Mouse (Mus musculus) stomach, embryonic 16.5 days (tissue): Measurements from ENCODE around the gene Zfand5. TPM values are rescaled to one million over a fixed set of nuclear protein-coding genes. Genes with fewer than 3 reads are reported as not detected.
"Not testable (repeated sequence)": the region's sequence is repeated elsewhere in the genome, so short reads cannot be mapped to it uniquely, and the experiment has no call there.

Source experiments
- ATAC-seq: fragments of 200-750 bp; cut with Nextera tagmentation; 2 replicates; pipeline ENCODE4 v1.8.0; 2017; ENCODE audit warnings: moderate number of reproducible peaks, moderate TSS enrichment; ENCODE audit not compliant: insufficient read depth, low FRiP score
- H3K27ac ChIP-seq: fragments of 300-500 bp; sonication (generic); 2 replicates; pipeline ENCODE4 v1.5.1; 2014; ENCODE audit warnings: low read length
- H3K27me3 ChIP-seq: fragments of 300-500 bp; sonication (generic); 2 replicates; pipeline ENCODE4 v1.6.1; 2014; ENCODE audit warnings: low read length, control low read depth, mixed read lengths; ENCODE audit not compliant: control insufficient read depth, insufficient read depth
- H3K36me3 ChIP-seq: fragments of 300-500 bp; sonication (generic); 2 replicates; pipeline ENCODE4 v1.6.1; 2014; ENCODE audit warnings: low read length; ENCODE audit not compliant: control insufficient read depth, insufficient read depth
- H3K4me1 ChIP-seq: fragments of 300-500 bp; sonication (generic); 2 replicates; pipeline ENCODE4 v1.6.1; 2014; ENCODE audit warnings: low read length, control low read depth, mixed read lengths; ENCODE audit not compliant: control insufficient read depth, insufficient read depth
- H3K4me2 ChIP-seq: fragments of 300-500 bp; sonication (generic); 2 replicates; pipeline ENCODE4 v1.6.1; 2014; ENCODE audit warnings: low read depth, low read length, mixed read lengths
- H3K4me3 ChIP-seq: fragments of 300-500 bp; sonication (generic); replicated peaks from 2 replicates; pipeline ENCODE4 v1.5.1; 2014; ENCODE audit warnings: mild to moderate bottlenecking, low read length
- H3K9ac ChIP-seq: fragments of 300-500 bp; sonication (generic); 2 replicates; pipeline ENCODE4 v1.6.1; 2014; ENCODE audit warnings: low read length
- H3K9me3 ChIP-seq: fragments of 300-500 bp; sonication (generic); replicated peaks from 2 replicates; pipeline ENCODE4 v1.6.1; 2016; ENCODE audit warnings: low read length, control low read depth; ENCODE audit not compliant: control insufficient read depth
- WGBS: fragments of 180-500 bp; shearing (Covaris S2); extraction: QIAGEN DNeasy Blood & Tissue Kit; methylation state at CpG from one replicate; pipeline ENCODE4 v1.1.7; 2014; 5-methylcytosine and 5-hydroxymethylcytosine counted together
- polyA plus RNA-seq: library from polyadenylated mRNA; unstranded; fragments of >200 nt; fragmentation: Nextera tagmentation; extraction: Ambion mirVana; gene quantifications from 2 replicates; pipeline ENCODE4 v1.2.1, GENCODE M21; 2015

Gene Zfand5
- polyA plus RNA-seq, result 49.2 and 54.5 TPM in 2 replicates

DNA sequence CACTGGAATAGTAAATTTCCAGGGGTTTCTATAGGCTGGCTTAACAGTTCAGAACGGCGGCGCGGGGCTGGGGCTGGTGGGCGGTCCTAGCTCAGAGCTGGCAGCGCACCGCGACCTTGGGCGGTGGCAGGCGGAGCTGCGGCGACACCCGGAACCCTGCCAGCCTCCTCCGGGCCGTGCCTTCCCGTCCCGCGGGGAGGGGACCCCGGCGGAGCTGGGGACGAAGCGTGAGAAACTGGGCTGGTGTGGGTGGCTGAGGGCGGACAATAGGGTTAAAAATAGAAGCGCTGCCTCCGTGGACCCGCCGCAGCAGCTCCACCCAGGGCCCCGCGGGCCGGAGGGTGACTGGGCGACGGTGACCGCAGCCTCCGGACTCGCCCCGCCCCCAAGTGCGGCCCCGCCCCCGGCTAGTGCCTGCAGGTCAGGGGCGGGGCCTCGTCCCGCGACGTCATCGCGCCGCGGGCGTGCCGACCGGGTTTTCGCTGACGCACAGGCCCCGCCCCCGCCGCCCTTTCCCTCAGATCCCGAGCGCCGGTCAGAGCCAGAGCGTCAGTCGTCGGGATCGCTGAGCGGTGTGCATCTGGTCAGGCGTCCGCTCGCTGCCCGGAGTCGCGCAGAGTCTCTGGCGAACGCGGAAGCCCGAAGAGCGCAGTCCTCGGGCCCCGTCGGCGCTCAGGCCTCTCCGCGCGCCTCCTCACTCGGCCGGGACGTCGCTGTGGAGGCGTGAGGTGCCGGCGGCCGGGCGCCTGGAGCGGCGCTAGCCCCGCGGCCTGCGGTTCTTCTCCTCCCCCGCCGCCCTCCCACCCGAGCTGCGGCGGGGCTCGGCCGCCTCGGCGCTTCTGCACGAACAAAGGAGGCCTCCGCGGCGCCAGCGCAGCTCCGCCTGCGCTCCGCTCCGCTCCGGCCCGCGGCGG is at the start of gene Zfand5:
TSS of gene Zfand5 (plus strand) at position 538 of the 914 bp plus-strand sequence.
- peak within 1 kb of the TSS; percentile 79 for H3K4me3 ChIP-seq
- H3K9me3 ChIP-seq, result no peaks in the 10 kb centered on the region
- H3K4me2 ChIP-seq, result peak within 1 kb of the TSS; percentile 80
- peak; percentile 95 for ATAC-seq
- H3K9ac ChIP-seq, result peak within 1 kb of the TSS; percentile 98
- peaks cover 3% of the 10 kb centered on the region for H3K36me3 ChIP-seq
- H3K4me1 ChIP-seq, result peaks cover 9% of the 10 kb centered on the region
- peak within 1 kb of the TSS; percentile 100 for H3K27ac ChIP-seq
- WGBS, result under 1% methylated on average over 116 of the region's 118 CpGs
- H3K27me3 ChIP-seq, result no peaks in the 10 kb centered on the region

- H3K4me2 ChIP-seq, result no peak overlapping the region
Observed at GRCm38 (mm10) chr19:21227131-21227530, 44.9 kb upstream of the Zfand5 start.

GRCm38 (mm10) chr19:21227754-21228153 is 44.3 kb upstream of the Zfand5 start:
- Histone ChIP-seq H3K9me3 (no peaks in the 10 kb centered on the region), H3K4me2 (no peak overlapping the region), H3K27ac (no peak overlapping the region), H3K4me3 (no peak overlapping the region), H3K36me3 (no peaks in the 10 kb centered on the region), H3K27me3 (no peaks in the 10 kb centered on the region), H3K4me1 (peaks cover 7% of the 10 kb centered on the region), H3K9ac (no peak overlapping the region)
- WGBS, result 33% methylated on average over 2 of the region's 2 CpGs
- 0 out of 2 replicates have a peak, but pooled peaks have one; percentile 10 for ATAC-seq

More at GRCm38 (mm10) chr19:21227131-21227530, 44.9 kb upstream of the Zfand5 start:
- Histone ChIP-seq H3K4me1 (peaks cover 7% of the 10 kb centered on the region), H3K9ac (no peak overlapping the region), H3K4me3 (no peak overlapping the region), H3K27ac (no peak overlapping the region), H3K9me3 (no peaks in the 10 kb centered on the region), H3K36me3 (no peaks in the 10 kb centered on the region), H3K27me3 (no peaks in the 10 kb centered on the region)
- no peak for ATAC-seq
- 55% methylated on average over 4 of the region's 4 CpGs for WGBS

DNA sequence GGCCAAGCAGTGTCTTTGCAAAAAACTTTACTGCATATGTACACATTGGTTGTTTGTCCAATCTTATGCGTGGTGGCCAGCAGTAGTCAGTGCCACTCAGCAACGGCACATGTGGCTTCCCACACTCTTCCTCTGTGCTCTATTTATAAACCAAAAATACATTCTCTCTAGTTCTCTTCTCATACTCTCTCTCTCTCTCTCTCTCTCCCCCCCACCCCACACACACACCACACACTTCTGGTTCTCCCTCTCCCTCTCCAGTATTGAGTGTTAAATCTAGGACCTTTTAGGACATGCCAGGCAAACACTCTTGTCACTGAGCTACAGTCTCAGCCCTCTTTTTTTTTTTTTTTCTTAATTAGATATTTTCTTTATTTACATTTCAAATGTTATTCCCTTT is 23.3 kb upstream of the Zfand5 start:
- H3K4me3 ChIP-seq, H3K4me2 ChIP-seq, H3K27me3 ChIP-seq, H3K36me3 ChIP-seq, H3K4me1 ChIP-seq, H3K9ac ChIP-seq, H3K9me3 ChIP-seq, H3K27ac ChIP-seq, ATAC-seq: not testable (repeated sequence)
- 74% methylated on average over 2 of the region's 2 CpGs for WGBS

GRCm38 (mm10) chr19:21253846-21254245 is 18.2 kb upstream of the Zfand5 start:
- 83% methylated on average over 2 of the region's 2 CpGs for WGBS
- no peak overlapping the region for H3K4me3 ChIP-seq
- no peak for ATAC-seq
- no peaks in the 10 kb centered on the region for H3K36me3 ChIP-seq
- H3K27ac ChIP-seq, result no peak overlapping the region
- H3K4me1 ChIP-seq, result no peaks in the 10 kb centered on the region
- H3K27me3 ChIP-seq, result no peaks in the 10 kb centered on the region
- H3K4me2 ChIP-seq, result no peak overlapping the region
- no peak overlapping the region for H3K9ac ChIP-seq
- no peaks in the 10 kb centered on the region for H3K9me3 ChIP-seq

- Histone ChIP-seq H3K36me3 (no peaks in the 10 kb centered on the region), H3K4me1 (no peaks in the 10 kb centered on the region), H3K27ac (no peak overlapping the region), H3K27me3 (no peaks in the 10 kb centered on the region), H3K4me2 (no peak overlapping the region), H3K9ac (no peak overlapping the region), H3K4me3 (no peak overlapping the region), H3K9me3 (no peaks in the 10 kb centered on the region)
- no peak for ATAC-seq
- WGBS, result 76% methylated on average over 3 of the region's 3 CpGs
Observed at GRCm38 (mm10) chr19:21255920-21256319, 16.2 kb upstream of the Zfand5 start.

- no peak for ATAC-seq
- H3K9ac ChIP-seq, result no peak overlapping the region
- H3K4me2 ChIP-seq, result no peak overlapping the region
- WGBS, result 68% methylated on average over 2 of the region's 2 CpGs
- no peaks in the 10 kb centered on the region for H3K36me3 ChIP-seq
- H3K27me3 ChIP-seq, result no peaks in the 10 kb centered on the region
- no peak overlapping the region for H3K4me3 ChIP-seq
- no peaks in the 10 kb centered on the region for H3K9me3 ChIP-seq
- no peaks in the 10 kb centered on the region for H3K4me1 ChIP-seq
- H3K27ac ChIP-seq, result no peak overlapping the region
Observed at GRCm38 (mm10) chr19:21259453-21259852, 12.6 kb upstream of the Zfand5 start.

DNA sequence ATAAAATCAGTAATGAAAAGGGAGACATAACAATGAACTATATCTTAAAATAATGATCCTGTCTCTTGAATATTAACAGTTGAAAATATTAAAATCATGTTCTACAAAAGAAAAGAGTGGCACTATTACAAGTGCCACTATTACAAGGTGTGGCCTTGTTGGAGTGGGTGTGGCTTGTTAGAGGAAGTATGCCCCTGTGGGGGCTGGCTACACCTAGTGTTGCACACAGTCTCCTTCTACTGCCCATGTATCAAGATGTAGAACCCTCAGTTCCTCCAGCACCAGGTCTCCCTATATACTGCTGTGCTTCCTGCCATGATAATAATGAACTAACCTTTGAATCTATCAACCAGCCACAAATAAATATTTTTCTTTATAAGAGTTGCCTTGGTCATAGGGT is 11.8 kb upstream of the Zfand5 start:
- Histone ChIP-seq H3K9me3 (no peaks in the 10 kb centered on the region), H3K27me3 (no peaks in the 10 kb centered on the region), H3K36me3 (no peaks in the 10 kb centered on the region), H3K4me2 (no peak overlapping the region), H3K27ac (no peak overlapping the region), H3K9ac (no peak overlapping the region), H3K4me1 (no peaks in the 10 kb centered on the region), H3K4me3 (no peak overlapping the region)
- no peak for ATAC-seq

DNA sequence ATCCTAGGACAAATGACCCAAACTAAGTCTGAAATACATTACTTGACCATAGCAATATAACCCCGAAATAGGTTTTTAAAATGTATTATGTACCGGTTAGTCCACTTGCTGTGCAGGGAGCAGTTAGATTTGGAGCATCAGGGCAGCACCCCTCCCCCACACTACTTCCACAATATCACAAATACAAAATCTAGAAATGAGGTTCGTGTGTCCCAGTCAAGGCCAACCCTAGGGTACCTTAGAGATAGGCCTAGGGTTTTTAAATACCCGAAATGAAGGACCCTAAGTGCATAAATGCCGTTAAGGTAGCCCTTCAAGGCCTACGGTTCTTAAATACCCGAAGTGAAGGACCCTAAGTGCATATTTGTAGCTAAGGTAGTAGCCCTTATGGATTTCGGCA is 892 bp upstream of the Zfand5 start:
- H3K4me2 ChIP-seq, result peak overlapping the region; percentile 80
- H3K4me1 ChIP-seq, result peaks cover 9% of the 10 kb centered on the region
- WGBS, result 23% methylated on average over 8 of the region's 8 CpGs
- peak overlapping the region; percentile 100 for H3K27ac ChIP-seq
- peak overlapping the region; percentile 85 for H3K9ac ChIP-seq
- H3K9me3 ChIP-seq, result no peaks in the 10 kb centered on the region
- H3K4me3 ChIP-seq, result peak overlapping the region; percentile 79
- no peak for ATAC-seq
- no peaks in the 10 kb centered on the region for H3K27me3 ChIP-seq
- H3K36me3 ChIP-seq, result no peaks in the 10 kb centered on the region
